Mouse (Mus musculus): ENCODE results near the gene Gnaq.

- no peak for TF ChIP-seq POLR2A (IDR thresholded peaks at IDR 0.05; ENCODE audit: borderline replicate concordance, control insufficient read depth, low read depth, low read length)
- TF ChIP-seq CTCF (IDR thresholded peaks at IDR 0.05; ENCODE audit: control insufficient read depth, insufficient read depth, low read length): no peak
Observed at GRCm38 (mm10) chr19:16249025-16249424, 116.4 kb downstream of the Gnaq start.
